Mouse (Mus musculus): ENCODE measurements at regions not wholly inside any gene's neighbourhood (a gene's known extent, or its start where the extent isn't known, plus 50 kb on each side); places are given as distances from the start of the nearest gene placed in this dataset.

DNA sequence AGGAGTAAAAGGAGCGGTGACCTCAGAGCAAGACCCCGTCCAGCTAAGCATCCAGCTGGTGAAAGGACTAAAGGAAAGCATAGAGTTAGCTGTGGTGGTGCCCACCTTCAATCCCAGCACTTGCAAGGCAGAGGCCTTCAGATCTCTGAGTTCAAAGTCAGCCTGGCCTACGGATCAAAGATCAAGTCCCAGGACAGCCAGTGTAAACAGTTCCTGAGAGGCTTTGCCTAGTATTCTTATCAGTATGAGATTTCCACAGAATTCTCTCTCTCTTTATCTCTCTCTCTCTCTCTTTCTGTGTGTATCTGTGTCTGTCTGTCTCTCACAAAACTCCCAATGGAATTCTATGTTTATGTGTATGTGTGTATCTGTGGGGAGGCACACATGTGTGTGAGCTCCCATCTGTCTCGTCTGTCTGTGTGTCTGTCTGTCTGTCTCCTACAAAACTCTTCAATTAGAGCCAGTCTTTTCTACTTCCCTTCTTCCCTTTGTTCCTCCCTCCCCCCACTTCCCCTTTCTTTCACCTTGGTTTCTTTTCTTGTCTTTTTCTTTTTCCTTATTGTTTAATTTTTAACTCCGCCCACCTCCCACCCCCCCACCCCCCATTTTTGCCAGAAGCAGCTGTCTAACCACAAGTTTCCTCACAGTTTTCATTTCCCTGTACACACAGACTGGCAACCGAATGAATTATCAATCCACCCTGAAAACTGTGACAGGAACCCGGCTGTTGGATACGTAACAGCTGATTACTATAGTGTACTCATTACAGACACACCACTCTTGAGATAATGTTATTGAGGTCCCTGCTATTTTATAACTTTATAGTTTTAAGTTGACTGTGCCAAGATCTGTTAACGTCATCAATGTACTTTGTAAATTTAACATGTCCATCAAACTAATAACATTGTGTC, 67.3 kb upstream of the Fam3c start:
- TF ChIP-seq CTCF (IDR thresholded peaks at IDR 0.05; ENCODE audit: insufficient read depth, low read length) = no peak
- TF ChIP-seq POLR2A (IDR thresholded peaks at IDR 0.05; ENCODE audit: borderline replicate concordance, extremely low read depth, low read depth, low read length) = no peak

Measured in lung, adult 2 months (tissue).